Mouse (Mus musculus): Measurements from ENCODE around the gene H2-T22. TPM values are rescaled to one million over a fixed set of nuclear protein-coding genes. Genes with fewer than 3 reads are reported as not detected.
"Not testable (repeated sequence)": the region's sequence is repeated elsewhere in the genome, so short reads cannot be mapped to it uniquely, and the experiment has no call there.

The H2-T22 gene
- 100 to 1,000 TPM; 415 to 458 TPM for polyA plus RNA-seq (2017; shearing (Covaris generic))

DNA sequence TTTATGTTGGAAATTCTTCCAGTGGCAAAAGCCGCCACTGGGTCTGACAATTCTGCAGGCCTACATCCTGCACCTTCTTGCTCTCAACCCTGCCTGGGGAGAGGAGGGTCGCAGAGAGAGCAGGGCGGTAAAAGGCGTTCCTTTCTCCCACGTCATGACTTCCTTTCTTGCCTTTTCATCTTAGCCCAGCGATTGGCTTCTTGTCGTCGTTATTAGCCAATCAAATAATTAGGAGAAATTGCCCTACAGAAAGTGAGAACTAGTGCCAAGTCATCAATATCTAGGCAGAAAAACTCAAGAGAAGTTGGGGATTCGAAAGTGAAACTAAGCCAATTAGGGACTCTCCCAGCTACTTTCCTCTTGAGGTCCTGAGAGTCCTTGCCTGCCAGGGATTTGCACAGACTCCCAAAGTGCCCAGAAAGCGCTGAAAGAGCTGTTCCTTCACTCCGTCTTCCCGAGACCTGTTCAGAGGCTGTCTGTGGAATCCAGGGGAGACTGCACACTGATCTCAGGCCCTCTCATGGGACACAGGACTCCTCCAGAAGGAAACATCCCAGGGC, at the start of gene H2-T22, which contains the start of gene Gm6034:
H2-T22 (minus strand) TSS at position 138 of the 560 bp plus-strand sequence.
Gm6034 (plus strand) TSS at position 352 of the 560 bp plus-strand sequence.
- ATAC-seq, result peak; percentile 94

DNA sequence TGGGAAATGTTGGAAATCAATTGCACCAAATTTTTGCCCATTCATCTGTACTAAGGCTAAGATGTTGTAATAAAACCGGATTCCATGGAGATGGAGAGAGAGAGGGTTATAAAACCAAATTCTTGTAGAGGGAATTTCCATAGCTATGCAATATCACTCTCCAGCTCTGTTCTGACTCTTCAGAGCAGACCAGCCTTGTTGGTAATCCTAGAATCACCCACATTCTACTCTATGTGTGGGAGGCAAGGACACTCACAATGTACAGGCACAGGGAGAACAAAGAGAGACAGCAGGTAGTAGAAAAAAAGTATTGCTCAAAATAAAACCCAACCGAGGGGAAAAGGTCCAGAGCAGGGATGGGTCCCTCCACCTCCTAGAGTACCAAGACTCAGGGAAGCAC, 49.4 kb upstream of the H2-T22 start:
- not testable (repeated sequence) for ATAC-seq

DNA sequence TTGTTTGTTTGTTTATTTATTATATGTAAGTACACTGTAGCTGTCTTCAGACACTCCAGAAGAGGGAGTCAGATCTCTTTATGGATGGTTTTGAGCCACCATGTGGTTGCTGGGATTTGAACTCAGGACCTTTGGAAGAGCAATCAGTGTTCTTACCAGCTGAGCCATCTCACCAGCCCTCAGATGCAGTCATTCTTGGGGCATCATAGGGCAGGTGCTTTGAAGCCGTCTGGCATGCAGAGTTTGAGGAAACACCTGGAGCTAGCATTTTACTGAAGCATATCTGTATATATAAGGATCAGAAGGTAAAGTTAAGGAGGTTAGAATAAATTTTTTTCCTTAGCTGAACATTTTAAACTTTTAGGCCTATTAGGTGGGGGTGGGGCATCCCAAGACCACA, 43.4 kb upstream of the H2-T22 start:
- not testable (repeated sequence) for ATAC-seq

DNA sequence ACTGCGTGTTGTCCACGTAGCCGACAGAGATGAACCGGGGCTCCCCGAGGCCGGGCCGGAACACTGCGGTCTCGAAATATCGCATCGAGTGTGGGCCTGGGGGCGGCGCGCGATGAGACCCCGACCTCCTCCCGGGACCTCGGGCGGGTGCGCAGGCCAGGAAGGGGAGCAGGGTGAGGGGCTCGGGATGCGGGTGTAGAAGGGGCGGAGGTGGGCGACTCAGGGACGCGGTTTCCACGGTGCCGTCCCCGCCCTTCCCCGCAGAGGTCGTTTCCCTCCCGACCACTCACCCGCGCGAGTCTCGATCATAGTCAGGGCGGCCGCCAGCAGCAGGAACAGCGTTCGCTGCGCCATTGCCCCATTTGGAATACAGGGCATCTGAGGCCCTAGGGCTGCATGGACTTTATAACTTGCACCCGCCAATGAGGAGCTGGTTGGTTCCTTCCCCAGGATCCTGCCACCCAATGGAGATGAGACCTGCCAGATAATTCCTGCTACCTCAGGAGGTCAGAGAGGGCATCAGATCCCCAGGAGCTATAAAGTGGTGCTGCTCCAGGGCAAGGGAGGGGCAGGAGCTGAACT, 41.4 kb upstream of the H2-T22 start:
- ATAC-seq, result peak; percentile 55

DNA sequence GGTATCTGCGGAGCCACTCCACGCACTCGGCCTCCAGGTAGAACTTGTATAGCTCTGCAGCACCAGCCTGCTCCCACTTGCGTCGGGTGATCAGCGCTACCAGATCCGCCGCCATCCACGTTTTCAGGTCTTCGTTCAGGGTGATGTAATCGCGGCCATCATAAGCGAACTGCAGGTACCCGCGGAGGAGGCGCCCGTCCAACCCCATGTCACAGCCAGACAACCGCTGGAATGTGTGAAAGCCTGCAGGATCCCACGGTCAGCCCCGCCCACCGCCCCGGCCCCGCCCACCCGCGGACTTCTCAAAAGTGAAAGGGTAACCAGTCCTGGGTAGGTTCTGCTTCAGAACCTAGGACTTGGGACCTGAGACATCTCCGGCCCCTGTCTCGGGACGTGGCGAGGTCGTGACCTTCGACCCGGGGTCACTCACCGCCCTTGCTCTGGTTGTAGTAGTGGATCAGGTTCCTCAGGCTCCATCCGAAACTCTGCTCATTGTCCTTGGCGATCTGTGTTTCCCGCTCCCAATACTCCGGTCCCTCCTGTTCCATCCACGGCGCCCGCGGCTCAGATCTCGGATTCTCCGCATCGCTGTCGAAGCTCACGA, 40.8 kb upstream of the H2-T22 start:
- peak; percentile 58 for ATAC-seq

DNA sequence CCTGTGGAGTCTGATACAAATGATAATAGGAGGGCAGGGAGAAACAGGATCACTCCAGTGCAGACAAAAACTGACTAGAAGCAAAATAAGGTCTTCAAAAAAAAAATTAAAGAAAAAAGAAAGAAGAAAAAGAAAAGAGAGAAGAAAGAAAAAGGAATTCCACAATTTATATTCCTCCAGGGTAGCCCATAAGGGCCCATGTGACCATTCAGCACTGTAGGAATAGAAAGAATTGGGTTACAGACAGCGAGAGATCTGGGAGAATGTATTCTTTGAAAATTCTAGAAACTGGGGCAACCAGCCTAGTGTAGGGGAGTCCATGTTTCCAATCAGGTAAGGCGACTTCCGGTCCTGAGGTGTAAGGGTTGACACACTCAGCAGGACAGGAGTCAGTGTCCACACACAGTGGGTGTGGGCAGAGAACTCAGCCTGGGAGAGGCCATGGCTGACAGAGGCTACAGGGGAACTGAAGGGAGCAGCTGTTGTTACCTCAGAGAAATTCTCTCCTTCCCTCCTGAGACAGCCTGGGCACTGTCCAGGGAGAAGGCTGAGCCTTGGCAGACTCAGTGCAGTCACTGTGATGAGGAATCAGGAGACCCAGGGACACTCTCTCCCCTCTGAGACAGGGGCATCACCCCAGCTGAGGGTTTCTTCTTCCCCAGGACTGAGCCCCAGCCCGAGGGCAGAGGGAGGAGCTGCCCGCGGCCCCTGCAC, 40.1 kb upstream of the H2-T22 start:
- ATAC-seq, result not testable (repeated sequence)

DNA sequence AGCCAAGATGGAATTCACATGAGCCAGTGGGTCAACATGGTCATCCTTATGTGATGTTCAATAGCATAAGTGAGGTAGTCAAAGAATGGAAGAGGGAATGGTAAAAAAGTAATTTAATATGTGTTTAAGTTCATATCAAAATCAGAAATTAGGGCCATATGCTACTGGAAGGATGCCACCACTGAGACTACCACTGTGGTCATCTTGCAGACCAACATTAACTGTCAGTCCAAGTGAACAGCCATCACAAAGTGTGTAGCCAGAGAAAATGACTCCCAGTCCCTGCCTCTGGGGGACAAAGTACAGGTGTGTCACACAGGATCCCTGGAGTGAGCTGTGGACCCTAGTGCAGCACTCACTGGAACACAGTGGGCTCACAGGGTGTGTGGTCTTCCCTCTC, 39.4 kb upstream of the H2-T22 start:
- ATAC-seq, result not testable (repeated sequence)

DNA sequence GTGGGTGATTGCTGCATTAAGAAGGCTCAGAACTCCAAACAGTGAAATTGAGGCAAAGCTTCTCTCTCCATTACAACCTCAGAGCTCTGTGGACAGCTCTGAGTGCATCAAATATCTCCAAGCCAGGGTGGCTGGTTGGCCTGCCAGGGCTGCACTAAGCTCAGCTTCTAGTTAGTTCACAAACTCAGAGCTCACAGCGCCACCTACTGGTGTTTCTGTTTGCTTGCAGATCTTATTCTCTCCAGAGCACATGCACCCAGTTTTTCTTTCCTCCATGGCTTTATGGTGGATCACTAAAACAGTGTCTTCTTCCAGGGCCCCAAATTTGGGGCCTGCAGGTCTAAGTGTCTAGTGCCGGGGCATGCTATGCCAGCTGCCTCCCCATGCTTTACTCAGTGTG, 18.3 kb upstream of the H2-T22 start:
- ATAC-seq, result peak; percentile 88

DNA sequence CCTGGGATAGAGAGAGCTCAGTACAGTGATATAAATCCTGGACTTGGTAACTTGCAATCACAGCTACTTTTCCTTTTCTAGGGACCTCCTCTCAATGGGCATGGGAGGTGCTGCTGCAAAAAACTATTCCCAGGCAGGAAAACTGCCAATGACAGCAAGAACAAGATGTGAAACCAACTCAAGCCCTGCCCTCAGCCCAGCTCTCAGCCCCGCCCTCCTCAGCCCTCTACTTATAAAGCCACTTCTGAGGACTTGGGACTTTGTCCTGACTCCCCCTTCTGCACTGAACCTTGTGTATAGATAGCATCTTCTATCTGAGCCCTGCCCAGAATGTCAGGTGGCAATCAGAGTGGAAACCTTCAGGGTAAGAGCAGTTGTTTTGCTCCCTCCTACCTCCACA, 15.8 kb upstream of the H2-T22 start, which contains the start of gene Gm11127:
Gm11127 (minus strand) TSS at position 10 of the 400 bp plus-strand sequence.
- ATAC-seq, result not testable (repeated sequence)

DNA sequence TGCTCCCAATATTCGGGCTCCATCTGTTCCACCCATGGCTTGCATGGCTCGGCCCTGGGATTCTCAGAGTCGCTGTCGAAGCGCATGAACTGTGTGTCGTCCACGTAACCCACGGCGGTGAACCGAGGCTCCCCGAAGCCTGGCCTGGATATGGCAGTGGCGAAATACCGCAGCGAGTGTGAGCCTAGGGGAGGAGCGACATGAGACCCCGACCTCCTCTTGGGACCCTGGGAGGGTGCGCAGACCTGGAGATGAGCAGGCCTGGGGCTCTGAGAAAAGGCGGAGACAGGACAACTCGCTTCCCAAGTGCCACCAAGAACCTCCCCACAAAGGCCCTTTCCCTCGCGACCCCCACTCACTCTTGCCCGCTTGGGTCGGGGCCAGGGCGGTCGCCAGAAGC, 15.4 kb upstream of the H2-T22 start:
- not testable (repeated sequence) for ATAC-seq

DNA sequence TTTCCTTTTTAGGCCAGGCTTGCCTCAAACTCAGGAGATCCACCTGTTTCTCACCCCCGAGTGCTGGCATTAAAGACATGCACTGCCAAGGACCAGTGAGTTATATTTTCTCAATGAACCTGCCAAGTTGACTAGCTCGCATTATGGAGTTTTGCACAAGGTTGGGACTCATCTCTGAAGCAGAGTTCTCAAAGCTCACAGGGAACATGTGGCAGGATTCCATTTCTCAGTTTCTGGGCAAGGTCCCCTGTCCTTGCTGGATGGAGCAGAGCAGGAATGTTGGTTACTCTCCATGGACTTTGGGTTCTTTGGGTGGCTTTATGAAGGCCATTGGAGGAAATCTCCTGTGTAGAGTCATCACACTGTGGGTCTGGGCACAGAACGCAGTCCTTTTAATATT, 739 bp upstream of the H2-T22 start:
- no peak for ATAC-seq

DNA sequence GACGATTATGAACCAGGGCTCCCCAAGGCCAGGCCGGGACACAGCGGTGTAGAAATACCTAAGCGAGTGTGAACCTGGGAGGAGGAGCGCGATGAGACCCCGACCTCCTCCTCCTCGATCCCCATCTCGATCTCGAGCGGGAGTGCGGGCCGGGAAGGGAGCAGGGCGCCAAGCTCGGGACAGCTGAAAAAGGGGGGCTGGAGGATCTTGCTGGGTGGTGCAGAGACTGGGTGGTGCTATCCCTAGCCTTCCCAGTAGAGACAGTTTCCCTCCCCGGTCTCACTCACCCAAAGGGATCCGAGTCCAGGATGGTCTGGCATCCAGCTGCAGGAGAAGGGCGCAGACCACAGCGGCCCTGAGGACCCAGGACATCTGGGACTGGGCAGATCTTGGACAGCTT, 492 bp downstream of the H2-T22 start:
- ATAC-seq, result not testable (repeated sequence)

DNA sequence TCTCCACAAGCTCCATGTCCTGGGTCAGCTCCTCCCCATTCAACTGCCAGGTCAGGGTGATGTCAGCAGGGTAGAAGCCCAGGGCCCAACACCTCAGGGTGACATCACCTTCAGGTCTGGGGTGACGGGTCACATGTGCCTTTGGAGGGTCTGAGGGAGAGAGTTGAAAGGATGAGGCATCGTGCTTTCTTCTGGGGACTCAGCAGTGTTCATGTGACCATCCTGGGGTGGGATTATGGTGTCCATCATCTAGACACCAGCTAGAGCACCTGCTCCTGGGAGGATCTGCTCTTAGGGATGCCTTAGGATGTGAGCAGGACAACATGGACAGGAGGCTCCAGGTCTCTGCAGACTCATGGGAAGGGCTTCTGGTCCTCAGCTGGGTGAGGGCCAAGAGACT, 1.9 kb downstream of the H2-T22 start:
- not testable (repeated sequence) for ATAC-seq

DNA sequence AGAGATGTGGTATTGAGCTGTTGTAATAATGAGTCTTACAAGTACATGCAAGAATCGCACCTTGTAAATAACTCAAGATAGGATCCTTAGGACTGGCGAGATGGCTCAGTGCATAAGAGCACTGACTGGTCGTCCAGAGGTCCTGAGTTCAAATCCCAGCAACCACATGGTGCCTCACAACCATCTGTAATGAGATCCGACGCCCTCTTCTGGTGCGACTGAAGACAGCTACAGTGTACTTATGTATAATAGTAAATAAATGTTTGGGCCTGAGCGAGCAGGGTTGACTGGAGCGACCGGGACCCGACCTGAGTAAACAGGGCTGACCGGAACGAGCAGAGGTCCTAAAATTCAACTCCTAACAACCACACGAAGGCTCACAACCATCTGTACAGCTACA, 6.4 kb downstream of the H2-T22 start:
- not testable (repeated sequence) for ATAC-seq

DNA sequence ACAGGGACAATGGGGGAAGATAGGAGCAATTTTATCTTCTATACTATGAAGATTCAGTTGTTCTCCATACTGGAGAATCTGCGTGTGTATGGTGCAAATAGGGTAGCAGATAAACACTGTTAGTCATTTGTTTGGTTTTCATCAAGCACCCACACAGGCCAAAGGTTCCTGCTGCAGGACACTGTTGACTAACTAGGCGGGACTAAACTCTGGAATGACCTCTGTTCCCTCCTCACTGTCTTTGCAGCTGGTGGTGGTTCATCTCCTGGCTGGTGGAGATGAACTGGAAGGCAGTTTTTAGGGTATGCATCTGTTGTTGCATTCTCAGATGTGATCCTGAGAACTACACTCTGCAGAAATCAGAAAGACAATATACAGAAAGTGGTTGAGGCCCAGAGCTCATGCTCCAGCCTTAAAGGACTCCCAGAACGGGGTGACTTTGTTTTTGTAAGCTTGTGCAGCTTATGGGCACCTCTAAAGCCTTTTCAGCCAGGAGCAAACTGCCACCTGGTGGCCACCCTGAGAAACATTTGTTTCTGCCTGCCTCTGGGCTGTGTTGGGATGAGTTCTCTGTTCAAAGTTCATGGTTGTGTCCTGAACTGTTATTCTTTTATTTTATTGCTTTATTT, 7.4 kb downstream of the H2-T22 start:
- ATAC-seq, result peak; percentile 28

DNA sequence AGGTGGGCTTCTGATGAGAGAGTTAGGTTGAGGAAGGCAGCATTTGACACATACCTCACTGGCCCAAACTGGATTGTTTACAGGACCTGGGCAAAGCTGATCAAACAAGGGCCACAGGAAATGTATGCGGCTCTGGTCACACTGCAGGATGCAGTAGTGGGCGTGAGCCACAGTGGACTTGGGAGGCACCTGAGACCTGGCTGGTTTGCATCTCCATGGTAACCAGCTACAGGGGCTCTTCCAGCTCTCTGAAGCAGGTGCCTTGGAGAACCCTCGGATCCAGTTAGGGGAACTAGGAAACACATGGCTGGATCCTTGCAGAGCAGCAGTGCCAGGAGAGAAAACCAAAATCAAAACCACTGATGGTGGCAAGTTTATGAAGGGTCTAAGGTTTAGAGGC, 8.0 kb downstream of the H2-T22 start:
- ATAC-seq, result not testable (repeated sequence)

DNA sequence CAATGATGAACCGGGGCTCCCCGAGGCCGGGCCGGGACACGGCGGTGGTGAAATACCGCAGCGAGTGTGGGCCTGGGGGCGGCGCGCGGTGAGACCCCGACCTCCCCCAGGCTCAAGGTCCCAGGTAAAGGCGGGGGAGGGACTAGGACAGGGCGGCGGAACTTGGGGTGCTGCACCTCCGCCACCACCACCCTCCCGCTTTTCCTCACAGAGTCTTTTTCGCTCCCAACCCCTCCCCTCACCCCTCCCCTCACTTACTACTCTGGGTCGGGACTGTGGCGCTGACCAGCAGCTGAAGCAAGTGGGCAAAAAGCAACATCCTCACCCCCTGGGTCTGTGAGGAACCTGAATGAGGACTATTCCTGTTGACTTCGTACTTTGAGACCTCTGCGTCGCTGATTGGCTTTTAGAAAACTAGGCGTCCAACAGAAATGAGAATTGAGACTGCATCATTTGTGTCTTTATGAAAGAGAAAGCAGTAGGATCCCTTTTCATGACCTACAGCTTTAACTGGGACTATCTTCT, 10.1 kb downstream of the H2-T22 start, which contains the start of gene H2-T23:
H2-T23 (minus strand) TSS at position 505 of the 525 bp plus-strand sequence.
- peak; percentile 77 for ATAC-seq

DNA sequence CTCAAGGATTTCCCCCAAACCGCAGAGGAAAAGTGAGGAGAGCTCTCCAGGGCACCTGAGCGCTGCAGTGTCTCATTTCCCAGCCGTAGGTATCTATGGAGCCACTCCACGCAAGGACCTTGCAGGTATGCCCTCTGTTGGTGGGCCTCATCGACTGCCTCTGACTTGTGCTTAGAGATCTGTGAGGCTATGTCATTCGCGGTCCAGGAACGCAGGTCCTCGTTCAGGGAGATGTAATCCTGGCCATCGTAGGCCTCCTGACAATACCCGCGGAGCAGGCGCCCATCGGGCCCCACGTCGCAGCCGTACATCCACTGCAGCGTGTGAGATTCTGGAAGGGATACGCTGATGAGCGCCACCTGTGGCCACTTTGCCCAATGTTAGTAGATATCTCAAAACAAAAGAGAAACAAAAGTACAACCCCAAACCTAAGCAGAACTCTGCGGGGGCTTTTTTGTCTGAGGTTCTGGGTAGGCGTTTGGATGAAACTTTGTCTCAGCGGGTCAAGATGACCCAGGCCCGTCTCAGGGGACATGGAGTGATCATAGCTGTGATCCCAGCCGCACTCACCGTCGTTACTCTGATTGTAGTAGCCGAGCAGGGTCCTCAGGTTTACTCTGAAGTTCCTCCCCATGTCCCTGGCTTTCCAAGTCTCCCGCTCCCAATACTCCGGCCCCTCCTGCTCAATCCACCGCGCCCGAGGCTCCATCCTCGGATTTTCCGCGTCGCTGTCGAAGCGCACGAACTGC, 10.8 kb downstream of the H2-T22 start:
- peak; percentile 79 for ATAC-seq

DNA sequence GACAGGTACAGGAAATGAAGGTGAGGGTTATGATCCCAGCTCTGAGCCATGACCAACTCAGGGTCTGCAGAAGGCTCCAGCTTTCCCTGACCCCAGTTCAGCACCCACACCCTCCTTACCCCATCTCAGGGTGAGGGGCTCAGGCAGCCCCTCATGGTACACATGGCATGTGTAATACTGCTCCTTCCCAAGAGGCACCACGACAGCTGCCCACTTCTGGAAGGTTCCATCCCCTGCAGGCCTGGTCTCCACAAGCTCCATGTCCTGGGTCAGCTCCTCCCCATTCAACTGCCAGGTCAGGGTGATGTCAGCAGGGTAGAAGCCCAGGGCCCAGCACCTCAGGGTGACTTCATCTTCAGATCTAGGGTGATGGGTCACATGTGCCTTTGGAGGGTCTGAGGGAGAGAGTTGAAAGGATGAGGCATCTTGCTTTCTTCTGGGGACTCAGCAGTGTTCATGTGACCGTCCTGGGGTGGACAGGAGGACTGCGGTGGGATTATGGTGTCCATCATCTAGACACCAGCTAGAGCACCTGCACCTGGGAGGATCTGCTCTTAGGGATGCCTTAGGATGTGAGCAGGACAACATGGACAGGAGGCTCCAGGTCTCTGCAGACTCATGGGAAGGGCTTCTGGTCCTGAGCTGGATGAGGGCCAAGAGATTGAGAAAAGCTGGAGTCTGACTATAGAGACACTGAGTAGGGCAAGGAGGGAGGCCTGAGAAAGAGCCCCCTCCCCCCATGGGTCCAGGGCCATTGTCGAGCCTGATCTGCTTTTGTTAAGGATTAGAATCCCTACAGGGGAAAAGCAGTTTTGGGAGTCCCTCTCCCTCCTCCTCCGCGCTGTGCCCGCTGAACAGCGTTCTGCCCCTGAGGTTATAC, 11.6 kb downstream of the H2-T22 start:
- ATAC-seq, result not testable (repeated sequence)

DNA sequence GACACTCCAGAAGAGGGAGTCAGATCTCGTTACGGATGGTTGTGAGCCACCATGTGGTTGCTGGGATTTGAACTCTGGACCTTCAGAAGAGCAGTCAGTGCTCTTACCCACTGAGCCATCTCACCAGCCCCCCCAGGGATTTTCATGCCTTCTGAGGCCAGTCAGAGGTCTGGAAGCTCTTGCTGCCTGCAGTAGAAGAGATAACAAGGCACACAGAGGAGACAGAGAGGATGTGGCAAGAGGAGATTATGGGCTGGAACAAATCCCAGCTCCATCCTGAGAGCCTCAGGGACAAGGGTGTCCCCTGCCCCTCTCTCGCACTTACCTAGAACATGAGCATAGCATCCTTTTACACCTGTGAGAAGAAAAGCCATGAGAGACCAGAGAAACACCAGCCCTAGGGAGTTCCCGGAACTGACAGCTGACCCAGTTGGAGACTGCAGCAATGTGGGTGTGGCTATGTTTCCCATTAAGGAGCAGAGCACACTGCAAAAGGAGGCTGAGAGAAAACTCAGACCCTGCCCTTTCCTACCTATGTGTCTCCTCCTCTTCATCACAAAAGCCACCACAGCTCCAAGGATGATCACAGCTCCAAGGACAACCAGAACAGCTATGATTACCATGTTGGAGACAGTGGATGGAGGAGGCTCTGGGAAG, 12.4 kb downstream of the H2-T22 start:
- not testable (repeated sequence) for ATAC-seq

All from activated CD4-positive, CD25-positive, alpha-beta regulatory T cell, adult 4 months (primary cell).